Mouse (Mus musculus) cerebellum, adult 8-10 months (tissue): Measurements from ENCODE around the gene Parp6.

Experiments used
- DNase-seq: peaks from one replicate; pipeline ENCODE4 v3.0.0; 2022

Gene Parp6

DNA sequence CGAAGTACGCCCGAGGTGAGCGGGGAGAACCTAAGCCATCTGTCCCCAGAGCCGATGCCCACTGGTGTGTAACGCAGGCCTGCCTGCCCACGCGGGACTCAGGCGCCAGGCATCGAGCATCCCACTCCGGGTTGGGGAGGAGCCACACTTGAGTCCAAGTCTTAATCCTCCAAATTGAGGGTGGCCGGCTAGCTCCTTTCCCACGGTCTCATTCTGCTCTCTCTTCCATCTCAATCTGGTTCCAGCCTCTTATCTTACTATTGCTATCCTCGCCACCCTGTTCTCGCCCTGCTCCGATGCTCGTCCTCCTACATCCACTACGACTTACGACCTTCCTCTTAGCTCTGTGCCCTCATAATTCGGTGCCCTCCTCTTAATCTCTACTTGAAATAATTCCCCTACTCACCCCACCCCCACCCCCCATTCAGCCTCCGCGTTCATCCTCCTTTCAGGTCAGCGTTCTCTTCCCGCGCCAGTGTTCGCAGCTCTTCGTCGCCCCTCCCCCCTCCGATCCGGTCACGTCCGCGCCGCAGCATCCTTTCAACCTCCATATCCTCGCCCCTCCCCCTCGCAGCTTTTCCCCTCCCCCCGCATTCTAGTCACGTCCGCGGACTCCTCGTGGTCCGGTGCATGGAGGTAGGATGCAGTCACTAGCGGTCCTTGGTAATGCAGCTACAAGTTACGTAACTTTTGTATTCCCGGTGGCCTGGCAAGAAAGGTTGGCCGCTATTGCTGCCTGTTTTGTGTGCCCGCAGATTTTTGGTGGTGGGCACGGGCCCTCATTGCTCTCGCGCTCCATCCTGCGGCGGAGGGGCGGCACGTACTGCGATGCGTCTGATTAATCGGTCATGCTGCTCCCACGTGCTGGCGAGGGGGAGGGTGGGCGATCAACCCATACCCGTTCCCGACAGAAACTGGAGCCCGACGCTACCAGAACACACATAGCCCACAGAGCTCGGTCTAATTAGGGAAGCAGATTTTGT lies 39.8 kb downstream of the Parp6 start:
- DNase-seq = peak; percentile 82

DNA sequence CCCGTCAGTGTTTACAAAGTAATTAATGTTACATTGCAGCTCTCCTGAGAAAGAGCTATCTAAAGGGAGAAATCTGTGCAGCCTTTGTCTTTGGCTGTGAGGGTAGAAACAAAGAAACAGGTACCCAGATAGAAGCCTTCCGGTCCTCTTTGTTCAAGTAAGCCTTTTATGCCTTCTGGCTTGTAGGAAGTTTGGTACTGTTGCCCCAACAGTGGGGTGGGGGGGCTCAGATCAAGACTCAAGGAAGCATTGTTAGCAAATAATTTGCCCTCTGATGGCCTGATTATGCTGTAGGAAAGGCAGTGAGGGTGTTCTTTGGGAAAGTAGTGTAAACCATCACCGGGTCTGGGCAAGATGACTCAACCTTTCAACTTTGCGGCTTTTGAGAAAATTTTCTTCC lies 41.1 kb downstream of the Parp6 start:
- DNase-seq = no peak

DNA sequence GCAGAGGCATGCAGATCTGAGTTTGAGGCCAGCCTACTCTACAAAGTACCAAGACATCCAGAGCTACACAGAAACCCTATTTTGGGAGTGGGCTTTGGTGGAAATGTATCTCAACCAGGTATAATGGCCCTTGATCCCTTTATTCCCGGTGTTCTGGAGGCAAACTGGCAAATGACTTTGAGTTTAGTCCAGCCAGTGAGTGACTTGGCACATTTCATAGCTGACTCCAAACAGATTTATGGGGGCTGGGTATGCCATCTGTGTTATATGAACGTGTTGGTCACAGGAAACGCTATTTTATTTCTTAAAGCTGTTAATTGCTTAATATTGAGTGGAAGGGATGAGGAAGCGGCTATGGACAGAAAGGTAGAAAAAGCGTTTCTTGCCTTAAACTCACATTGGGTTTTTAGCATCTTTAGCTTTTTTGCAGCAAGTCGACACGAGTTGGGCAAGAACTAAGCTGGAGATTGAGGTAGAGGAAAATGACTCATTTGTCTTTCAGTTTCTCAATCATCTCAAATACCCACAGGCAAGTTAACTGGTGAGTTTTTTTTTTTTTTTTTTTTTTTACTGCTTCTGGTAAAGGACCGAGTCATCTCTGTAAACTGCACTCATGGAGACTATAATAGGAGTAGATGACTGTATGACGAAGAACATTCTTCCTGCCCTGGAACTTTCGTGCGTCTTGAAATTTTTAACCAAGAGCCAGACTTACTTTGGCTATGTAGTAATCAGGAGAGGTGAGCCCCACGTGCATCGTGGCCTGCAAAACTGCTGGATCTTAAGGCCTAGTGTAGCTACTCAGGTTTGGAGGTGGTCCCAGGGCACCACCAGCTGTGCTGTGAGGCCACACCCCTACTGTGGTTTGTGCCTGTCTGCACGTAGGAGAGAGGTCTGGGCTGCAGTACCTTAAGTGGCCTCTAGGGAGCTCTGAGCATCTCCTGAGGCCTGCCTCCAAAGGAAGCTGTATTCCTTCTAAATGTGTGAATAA lies 42.2 kb downstream of the Parp6 start:
- DNase-seq = peak; percentile 82

DNA sequence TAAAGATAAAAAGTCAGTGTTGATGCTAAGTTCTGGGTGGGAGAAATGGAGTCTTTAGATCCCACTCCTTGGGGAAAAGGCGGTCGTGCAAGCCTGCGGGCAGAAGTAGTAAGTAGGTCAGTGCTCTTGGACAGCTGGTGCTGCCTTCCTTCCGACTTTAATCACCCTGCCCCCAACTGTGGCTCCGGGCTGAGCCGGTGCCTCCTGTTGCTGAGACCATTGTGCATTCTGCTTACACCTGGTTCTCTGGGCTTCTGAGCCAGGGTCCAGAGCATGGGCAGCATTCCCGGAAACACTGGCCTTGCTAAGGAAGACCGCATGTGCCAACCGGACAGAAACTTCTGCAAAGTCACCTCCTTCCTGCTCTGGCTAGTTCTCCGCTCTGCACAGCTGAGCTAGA lies 43.3 kb downstream of the Parp6 start:
- DNase-seq = peak; percentile 68

DNA sequence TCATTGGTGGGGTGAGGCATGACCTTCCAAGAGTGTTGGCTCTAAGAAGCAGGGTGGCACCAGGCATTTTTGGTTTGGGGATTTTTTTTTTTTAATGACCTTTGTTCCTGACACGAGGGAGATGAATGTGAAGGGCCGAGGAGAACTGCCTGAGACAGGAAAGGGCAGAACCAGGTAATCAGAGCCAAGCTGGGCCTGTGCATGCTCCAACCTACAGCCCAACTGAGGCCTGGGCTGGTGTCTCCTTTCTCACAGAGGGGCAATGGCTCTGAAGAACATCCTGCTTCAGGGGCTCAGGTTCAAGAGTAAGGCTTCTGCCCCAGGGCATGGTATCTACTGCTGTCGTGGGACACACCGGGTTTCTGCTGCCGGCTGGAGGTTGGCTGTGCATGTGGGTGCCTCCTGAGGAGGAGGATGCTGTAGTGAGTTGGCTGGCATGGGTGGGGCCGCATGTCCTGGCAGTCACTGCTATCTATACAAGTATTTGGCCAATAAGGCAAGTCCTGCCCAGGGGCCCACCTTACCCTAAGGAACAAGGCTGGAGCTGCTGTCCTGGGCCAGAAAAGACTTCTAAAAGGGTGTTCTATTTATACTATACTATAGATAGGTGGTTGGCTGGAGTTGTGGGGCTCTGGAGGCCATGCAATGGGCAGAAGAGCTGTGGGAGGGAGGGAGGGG lies 44.4 kb downstream of the Parp6 start:
- no peak for DNase-seq

DNA sequence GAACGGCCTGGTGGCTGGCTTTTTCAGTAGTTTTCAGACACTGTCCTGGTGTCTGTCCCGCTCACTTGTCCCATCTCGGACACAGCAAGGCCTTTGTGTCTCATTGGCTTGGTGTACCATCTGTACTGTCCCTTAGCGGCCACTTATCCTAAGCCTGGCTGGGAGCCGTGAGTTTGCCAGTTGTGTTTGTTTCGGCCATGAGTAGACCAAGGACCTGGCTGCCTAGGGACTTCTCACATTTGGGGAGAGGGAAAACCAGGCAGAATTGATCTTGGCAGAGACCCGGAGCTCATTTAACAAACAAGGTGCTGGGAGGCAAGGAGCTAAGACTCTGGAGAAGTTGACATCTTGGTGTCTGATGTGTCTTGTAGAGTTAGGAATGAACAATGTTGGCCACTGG lies 46.1 kb downstream of the Parp6 start:
- no peak for DNase-seq

DNA sequence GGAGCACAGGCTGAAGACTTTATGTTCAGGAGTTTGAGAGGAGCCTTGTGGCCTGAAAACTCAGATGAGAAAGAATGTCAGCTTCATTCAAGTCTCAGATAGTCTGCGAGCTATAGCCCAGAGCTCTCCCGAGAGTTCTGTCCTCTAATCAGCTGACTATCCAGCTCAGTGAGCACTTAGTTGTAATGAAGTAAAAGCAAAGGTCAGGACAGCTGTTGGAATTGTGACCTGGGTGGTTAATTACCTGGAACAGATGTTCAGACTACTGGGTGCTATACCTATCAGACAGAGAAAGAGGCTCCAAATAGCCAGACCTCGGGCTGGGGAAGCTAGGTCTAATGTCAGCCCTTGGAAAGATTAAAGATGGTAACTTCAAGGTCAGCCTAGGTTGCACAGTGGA lies 46.9 kb downstream of the Parp6 start:
- no peak for DNase-seq

DNA sequence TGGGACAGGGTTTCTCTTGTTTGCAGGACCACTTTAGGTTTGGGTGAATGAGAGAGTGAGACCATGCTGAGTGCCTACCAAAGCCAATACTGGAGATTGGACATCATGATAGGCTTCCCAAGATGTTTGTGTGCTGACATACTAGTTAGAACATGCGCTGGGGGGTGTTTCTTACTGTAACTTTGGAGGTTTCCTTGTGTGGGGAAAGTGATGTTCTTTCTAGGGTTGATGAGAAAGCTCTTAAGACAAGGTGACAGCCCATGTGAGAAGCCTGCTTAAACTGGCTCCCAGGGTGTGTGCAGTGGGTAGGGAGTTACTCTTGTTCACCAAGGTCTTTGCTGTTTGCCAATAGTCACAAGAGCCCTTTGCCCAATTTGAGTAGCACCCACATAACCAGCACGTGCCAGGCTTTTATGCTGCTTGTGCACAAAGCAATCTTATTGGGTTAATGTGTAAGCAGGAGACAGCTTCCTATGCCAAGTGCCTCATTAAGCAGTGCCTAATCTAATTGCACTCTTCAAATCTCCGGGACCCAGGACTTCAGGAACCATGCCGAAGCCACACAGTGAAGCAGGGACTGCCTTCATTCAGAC lies 47.7 kb downstream of the Parp6 start:
- DNase-seq = no peak

DNA sequence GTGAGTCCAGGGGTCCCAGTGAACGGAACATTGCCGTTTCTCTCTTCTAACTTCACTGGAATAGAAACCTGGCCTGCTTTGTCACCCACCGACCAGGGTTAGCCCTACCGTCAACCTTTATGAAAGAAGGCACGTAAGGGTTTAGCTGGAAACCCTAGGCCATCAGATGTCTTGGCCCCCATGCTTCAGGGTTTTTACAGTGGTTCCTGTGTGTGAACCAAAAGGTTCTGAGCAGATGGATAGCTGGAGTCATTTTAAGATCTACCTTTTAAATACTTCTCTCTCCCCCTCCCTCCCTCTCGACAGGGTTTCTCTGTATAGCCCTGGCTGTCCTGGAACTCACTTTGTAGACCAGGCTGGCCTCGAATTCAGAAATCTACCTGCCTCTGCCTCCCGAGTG lies 48.9 kb downstream of the Parp6 start:
- no peak for DNase-seq

DNA sequence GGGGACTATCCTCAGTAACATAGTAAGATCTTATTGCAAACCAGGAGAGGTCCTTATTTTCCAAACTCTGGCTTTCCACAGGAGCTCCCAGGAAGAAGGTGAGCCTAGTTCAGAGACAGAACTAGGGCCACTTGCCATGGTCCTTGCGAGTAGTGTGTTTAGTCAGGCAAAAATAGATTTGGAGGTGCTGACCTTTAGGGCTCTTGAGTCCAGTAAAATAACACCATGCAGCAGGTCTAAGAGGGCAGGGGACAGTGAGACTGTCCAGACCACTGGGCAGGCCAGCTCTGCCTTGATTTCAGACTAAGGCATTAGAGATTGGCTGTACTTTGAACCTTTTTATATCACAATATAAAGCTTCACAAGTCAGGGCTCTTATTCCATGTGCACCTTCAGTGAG lies 49.7 kb downstream of the Parp6 start:
- no peak for DNase-seq

DNA sequence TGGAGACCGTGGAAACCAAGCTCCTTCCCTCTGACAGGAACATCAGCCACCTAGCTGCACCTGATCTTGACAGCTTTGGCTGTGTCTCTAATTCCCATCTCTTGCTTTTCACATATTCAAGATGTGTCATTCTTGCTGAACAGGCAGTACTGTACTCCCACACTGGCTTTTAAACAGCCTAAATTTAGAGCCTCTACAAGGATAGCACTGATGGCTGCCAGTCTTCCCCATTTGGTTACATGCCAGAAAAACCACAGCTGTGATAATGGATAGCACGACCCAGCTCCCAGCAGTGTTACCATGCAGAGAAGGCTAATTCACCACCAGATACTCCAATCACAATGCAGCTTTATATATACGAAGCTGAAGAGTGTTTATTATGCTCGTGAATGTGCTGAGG lies 50.2 kb downstream of the Parp6 start:
- DNase-seq = no peak

DNA sequence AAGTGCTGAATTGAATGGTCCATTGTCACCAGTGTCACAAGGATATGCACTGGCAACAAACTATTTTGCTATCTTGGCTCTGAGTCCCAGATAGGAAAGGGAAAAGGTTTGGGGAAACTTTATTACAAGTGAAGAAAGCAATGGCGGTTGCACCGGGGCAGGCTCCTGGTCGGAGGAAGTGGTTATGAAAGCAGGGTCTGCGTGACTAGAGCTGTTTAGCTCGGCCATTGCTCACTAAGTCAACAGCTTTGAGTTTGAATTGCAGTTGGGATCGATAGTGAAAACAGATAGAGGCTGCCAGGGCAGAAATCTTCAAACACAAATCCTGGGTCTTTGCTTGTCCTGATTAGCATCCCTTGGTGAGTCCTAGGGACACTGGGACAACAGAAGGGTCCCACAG lies 50.8 kb downstream of the Parp6 start:
- DNase-seq = no peak

DNA sequence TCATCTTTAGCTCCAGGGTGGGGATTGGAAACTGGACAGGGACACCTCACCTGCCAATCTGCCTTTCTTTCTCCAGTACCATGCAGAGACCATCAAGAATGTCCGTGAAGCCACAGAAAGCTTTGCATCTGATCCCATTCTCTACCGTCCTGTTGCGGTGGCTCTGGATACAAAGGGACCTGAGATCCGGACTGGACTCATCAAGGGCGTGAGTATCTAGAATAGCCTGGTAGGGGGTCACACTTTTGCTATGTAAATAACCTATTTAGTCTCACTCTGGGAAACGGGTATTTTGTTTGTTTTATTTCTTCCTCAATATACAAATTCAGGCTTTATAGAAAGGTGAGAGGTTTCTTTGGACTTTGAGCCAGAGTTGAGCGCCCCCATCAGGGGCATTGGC lies 51.4 kb downstream of the Parp6 start:
- no peak for DNase-seq

DNA sequence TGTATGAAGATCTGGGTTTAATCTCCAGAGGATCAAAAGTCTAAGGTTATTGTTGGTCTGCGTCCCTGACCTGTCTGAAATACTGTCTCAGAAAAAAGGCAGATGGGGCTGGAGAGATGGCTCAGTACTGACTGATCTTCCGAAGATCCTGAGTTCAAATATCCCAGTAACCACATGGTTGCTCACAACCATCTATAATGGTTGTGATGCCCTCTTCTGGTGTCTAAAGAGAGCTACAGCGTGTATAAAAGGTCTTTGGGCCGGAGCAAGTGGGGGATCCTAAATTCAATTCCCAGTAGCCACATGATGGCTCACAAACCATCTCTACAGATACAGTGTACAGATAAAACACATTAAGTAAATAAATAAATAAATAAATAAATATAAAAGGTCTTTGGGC lies 52.1 kb downstream of the Parp6 start:
- no peak for DNase-seq

DNA sequence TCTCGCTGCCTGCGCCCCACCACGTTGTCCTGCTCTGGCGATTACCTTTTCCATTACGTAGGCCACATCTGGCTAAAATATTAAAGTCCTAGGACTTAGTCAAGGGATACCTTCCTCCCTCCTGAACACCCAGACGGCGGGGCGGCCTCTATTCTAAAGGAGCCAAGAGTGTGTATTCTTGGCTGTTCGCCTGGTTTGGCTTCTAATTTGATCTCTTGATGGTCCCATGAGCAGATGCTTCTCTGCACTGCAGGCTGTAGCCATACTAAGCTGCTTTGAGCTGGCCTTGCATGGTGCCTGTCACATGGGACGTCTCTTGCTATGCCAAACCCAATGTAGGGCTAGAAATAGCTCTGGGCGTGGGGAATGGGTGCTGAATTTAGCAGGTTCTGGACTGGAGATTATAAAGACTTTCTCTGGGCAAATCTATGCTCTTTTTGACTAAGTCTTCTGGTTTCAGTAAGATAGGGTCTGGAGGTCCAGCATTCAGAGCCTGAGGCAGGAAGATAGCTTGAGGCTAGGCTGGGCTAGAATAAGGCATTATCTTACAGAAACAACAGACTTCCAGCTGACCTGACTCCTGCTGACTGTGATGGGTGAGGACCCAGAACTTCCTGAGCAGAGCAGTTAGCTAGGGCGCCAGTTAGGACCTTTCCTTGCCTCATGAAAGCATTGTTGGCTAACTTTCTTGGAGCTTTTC lies 55.3 kb downstream of the Parp6 start:
- DNase-seq = peak; percentile 53

DNA sequence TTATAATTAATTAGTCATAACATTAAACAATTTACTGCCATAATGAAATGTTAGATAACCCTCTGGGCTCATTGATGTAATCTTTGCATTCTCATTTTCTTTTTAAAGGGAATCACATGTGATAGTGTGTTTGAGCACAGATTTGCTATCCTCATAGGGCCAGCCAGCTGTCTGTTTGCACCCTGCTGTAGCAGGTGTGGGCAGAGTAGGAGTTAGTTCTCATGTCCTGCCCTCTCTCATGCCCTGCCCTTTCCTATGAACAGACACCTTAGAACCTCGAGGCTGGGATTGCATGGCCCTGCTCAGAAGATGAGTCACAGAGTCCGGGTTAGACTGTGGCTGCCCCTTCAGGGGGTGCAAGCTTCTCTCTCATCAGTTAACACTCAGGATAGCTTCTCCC lies 56.3 kb downstream of the Parp6 start:
- DNase-seq = no peak

DNA sequence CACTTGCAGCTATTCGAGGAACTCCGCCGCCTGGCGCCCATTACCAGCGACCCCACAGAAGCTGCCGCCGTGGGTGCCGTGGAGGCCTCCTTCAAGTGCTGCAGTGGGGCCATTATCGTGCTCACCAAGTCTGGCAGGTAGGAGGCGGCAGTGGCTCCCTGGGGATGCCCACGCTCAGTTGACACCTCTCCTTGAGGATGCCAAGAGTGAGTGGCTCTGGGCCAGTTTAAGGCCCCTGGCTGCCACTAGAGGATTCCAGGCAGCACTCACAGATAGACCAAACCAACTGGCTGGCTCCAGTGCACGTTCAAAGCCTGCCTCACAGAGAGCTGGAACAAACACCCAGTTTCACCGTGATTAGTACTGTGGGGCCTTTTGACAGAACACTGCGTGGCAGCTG lies 58.5 kb downstream of the Parp6 start:
- no peak for DNase-seq

DNA sequence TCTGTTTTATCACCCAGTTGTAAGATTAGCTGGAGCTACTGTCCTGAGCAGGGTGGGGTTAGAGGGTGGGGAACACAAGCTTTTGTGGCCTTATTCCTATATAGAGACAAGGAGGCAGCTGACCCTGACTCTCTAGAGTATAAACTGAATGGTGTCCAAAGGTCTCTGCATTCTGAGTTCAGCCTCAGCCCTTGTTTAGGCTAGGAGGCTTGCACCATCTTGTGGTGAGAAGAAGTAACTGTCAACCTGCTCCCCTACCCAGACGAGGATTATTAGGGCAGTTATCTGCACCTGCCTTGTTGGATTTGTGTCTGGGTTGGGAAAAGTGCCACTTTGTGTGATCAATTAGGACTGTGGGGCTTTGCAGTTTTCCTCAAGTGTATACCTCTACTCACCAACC lies 61.2 kb downstream of the Parp6 start:
- peak; percentile 54 for DNase-seq

DNA sequence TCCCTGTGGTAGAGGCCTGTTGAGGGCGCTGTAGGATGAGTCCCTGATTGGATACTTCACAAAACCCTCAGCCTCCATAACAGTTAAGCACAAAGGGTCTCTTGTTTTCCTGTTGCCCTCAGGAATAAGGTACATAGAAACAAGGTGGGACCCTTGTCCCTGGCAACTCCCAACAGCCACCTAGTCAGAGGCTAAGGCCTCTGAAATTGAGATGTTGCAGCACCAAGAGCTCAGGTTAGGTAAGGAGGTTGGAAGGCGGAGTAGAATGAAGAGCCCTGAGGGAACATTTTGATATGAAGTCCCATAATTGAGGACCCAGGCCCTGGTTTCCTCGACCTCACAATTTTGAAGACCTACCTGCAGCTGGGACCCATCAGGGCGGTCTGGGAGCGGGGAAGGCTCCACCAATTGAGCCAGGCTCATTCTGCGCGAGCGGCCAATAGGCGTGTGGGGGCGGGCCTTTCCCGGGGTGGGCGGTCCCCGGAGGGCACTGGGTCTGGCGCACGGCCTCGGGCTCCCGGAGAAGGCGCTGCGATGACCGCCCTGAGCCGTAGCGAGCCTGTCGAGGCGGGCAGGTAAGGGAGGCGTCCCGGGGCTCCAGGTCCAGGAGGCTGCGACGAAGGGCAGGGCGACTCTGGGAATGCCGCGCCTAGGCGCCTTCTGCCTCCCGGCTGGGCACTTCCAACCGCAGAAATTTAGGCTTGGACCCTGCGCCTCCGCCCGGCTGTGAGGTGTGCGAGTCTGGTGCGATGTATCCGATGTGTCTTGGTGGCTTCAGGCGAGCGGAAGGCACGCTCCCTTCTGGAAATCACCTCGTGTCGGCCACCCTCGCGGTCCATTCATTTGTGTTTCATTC lies 62.8 kb downstream of the Parp6 start, which contains the start of gene Gramd2:
TSS of gene Gramd2 (plus strand) at position 467 of the 856 bp plus-strand sequence.
- DNase-seq = peak; percentile 78

DNA sequence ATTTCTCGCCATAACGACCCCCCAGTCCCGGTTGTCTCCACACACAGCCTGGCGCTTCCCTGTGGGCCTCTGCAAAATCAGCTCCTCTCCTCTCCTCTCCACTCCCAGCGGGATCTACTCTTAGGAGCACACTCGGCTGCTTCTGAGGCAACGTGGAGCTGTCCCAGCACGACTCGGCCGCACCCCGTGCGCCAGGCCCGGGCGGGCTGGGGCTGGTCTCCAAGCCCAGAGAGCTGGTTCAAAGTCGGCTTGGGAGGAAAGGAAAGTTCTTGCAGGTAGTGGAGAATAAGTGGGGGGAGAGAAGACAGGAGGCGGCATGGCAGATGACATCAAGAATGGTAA lies 63.4 kb downstream of the Parp6 start:
- DNase-seq = no peak

DNA sequence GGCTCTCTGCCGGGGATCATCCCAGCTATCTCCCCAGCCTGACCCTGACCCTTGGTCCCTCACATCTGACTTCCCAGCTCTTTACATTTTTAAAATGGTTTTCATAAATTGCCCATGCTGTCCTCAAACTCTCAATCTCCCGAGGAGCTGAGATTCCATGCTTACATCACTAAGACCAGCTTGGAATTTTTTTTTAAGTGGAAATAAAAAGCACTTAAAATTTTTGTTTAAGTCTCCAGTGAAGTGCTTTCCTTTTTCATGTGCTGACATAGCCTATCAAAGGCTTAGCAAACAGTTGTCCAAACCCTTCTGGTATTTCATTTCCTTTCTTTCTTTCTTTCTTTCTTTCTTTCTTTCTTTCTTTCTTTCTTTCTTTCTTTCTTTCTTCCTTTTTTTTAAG lies 66.9 kb downstream of the Parp6 start:
- no peak for DNase-seq
